Mouse (Mus musculus) cerebellum, adult 2 months (tissue): ENCODE results near the gene Ccdc97. TPM values are rescaled to one million over a fixed set of nuclear protein-coding genes. Genes with fewer than 3 reads are reported as not detected.
A peak's percentile ranks its signal among the peaks of the same experiment; 100 is the strongest.
"Not testable (repeated sequence)": the region's sequence is repeated elsewhere in the genome, so short reads cannot be mapped to it uniquely, and the experiment has no call there.

Experiments used
- DNase-seq, 2 experiments: peaks; one replicate each; pipeline ENCODE4 v3.0.0; 2021
- H3K27ac ChIP-seq: fragments of 200-500 bp; 2 replicates; pipeline ENCODE4 v1.5.1; 2012; ENCODE audit warnings: low read length, control low read depth, inconsistent platforms; ENCODE audit not compliant: insufficient read depth
- H3K27me3 ChIP-seq: fragments of 200-500 bp; 2 replicates; pipeline ENCODE4 v1.6.1; 2012; ENCODE audit warnings: inconsistent platforms, mild to moderate bottlenecking, low read length, moderate library complexity; ENCODE audit not compliant: control insufficient read depth, insufficient read depth
- H3K4me1 ChIP-seq: fragments of 200-500 bp; 2 replicates; pipeline ENCODE4 v1.6.1; 2011; ENCODE audit warnings: low read length; ENCODE audit not compliant: control insufficient read depth, insufficient read depth
- H3K4me3 ChIP-seq: fragments of 200-500 bp; replicated peaks from 2 replicates; pipeline ENCODE3; 2011; ENCODE audit warnings: mild to moderate bottlenecking, low read depth, low read length, control low read depth; ENCODE audit not compliant: insufficient read depth
- CTCF ChIP-seq: fragments of 200-500 bp; IDR thresholded peaks from 2 replicates; pipeline ENCODE4 v1.5.1; 2011; ENCODE audit warnings: low read depth, mild to moderate bottlenecking, control low read depth, low read length, moderate library complexity, borderline replicate concordance; ENCODE audit not compliant: insufficient read depth
- POLR2A ChIP-seq: fragments of 200-500 bp; IDR thresholded peaks from 2 replicates; pipeline ENCODE4 v1.6.1; 2011; ENCODE audit warnings: low read length, control low read depth, borderline replicate concordance; ENCODE audit not compliant: insufficient read depth
- WGBS: fragments of 180-500 bp; shearing (Covaris S2); methylation state at CpG from one replicate; pipeline ENCODE4 v1.1.7; 2018; 5-methylcytosine and 5-hydroxymethylcytosine counted together
- polyA plus RNA-seq: library from polyadenylated mRNA; depleted of rRNA; stranded (reverse); fragments of >200 nt; gene quantifications from 2 replicates; pipeline ENCODE4 v1.2.3, GENCODE M21; 2012

Gene Ccdc97
- polyA plus RNA-seq, 1 experiment: 59.3 TPM

- no peak for DNase-seq
- Histone ChIP-seq H3K4me3 (no peak overlapping the region), H3K27ac (no peak overlapping the region), H3K4me1 (no peaks in the 10 kb centered on the region), H3K27me3 (no peaks in the 10 kb centered on the region)
- TF ChIP-seq POLR2A: no peak
- no peak for TF ChIP-seq CTCF
- WGBS: 86% methylated on average over 8 of the region's 8 CpGs
Observed at GRCm38 (mm10) chr7:25731294-25732055, 12.6 kb upstream of the Ccdc97 start.

GRCm38 (mm10) chr7:25729862-25730261, 11.0 kb upstream of the Ccdc97 start:
- no peak for DNase-seq
- TF ChIP-seq CTCF (no peak), POLR2A (no peak)
- no peaks in the 10 kb centered on the region for H3K4me1 ChIP-seq
- no peak overlapping the region for H3K4me3 ChIP-seq
- 75% methylated on average over 2 of the region's 2 CpGs for WGBS
- H3K27me3 ChIP-seq: no peaks in the 10 kb centered on the region
- no peak overlapping the region for H3K27ac ChIP-seq

GRCm38 (mm10) chr7:25729396-25729795, 10.5 kb upstream of the Ccdc97 start:
- no peak overlapping the region for H3K27ac ChIP-seq
- no peak overlapping the region for H3K4me3 ChIP-seq
- H3K4me1 ChIP-seq: no peaks in the 10 kb centered on the region
- TF ChIP-seq CTCF (no peak), POLR2A (no peak)
- WGBS: 32% methylated on average over 2 of the region's 2 CpGs
- H3K27me3 ChIP-seq: no peaks in the 10 kb centered on the region
- no peak for DNase-seq

- H3K4me3 ChIP-seq: no peak overlapping the region
- no peak for TF ChIP-seq POLR2A
- TF ChIP-seq CTCF: no peak
- WGBS: 71% methylated on average over 5 of the region's 5 CpGs
- H3K27ac ChIP-seq: no peak overlapping the region
- H3K27me3 ChIP-seq: no peaks in the 10 kb centered on the region
- no peak for DNase-seq
- no peaks in the 10 kb centered on the region for H3K4me1 ChIP-seq
Observed at GRCm38 (mm10) chr7:25727800-25728199, 8.9 kb upstream of the Ccdc97 start.

GRCm38 (mm10) chr7:25725886-25726285, 7.0 kb upstream of the Ccdc97 start:
- TF ChIP-seq POLR2A (no peak), CTCF (no peak)
- WGBS: 77% methylated on average over 19 of the region's 19 CpGs
- H3K4me1 ChIP-seq: no peaks in the 10 kb centered on the region
- no peaks in the 10 kb centered on the region for H3K27me3 ChIP-seq
- no peak for DNase-seq
- no peak overlapping the region for H3K4me3 ChIP-seq
- H3K27ac ChIP-seq: no peak overlapping the region

- not testable (repeated sequence) for H3K27ac ChIP-seq, DNase-seq
Observed at GRCm38 (mm10) chr7:25721776-25722175, 2.9 kb upstream of the Ccdc97 start.

GRCm38 (mm10) chr7:25720760-25721159, 1.9 kb upstream of the Ccdc97 start:
- TF ChIP-seq POLR2A (no peak), CTCF (no peak)
- H3K27ac ChIP-seq: no peak overlapping the region
- no peak overlapping the region for H3K4me3 ChIP-seq
- H3K4me1 ChIP-seq: no peaks in the 10 kb centered on the region
- WGBS: 86% methylated on average over 5 of the region's 5 CpGs
- no peak for DNase-seq
- no peaks in the 10 kb centered on the region for H3K27me3 ChIP-seq

More at GRCm38 (mm10) chr7:25721776-25722175, 2.9 kb upstream of the Ccdc97 start:
- not testable (repeated sequence) for H3K4me1 ChIP-seq, H3K27me3 ChIP-seq, H3K4me3 ChIP-seq

- H3K4me3 ChIP-seq: no peak overlapping the region
- H3K4me1 ChIP-seq: no peaks in the 10 kb centered on the region
- TF ChIP-seq CTCF: peak; percentile 92
- no peak for TF ChIP-seq POLR2A
- peak; percentile 65 to 82 for DNase-seq
- H3K27ac ChIP-seq: no peak overlapping the region
- H3K27me3 ChIP-seq: no peaks in the 10 kb centered on the region
- 55% methylated on average over 10 of the region's 10 CpGs for WGBS
Observed at GRCm38 (mm10) chr7:25719761-25720610, 1.1 kb upstream of the Ccdc97 start.
